Mouse (Mus musculus): ENCODE data around the gene Prr15.

Gene Prr15

DNA sequence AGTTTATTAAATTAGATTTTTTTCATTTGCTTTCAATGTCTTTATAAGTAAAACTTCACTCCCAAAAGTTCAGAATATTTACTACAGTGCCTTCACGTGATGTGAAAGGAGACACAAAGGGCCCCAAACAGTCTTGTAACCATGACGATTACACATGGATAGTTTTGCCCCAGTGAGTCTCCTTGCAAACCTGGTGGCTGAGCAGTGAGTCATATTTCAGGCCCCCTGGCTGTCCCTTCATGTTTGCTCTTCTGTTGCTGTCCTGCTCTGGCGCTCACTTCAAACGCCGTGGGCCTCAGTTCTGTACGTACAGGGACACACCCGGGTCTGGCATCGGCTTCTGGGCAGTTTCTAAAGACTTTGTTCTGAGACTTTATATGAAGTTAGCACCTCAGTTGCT is 6.6 kb downstream of the Prr15 start:
- no peak for DNase-seq

DNA sequence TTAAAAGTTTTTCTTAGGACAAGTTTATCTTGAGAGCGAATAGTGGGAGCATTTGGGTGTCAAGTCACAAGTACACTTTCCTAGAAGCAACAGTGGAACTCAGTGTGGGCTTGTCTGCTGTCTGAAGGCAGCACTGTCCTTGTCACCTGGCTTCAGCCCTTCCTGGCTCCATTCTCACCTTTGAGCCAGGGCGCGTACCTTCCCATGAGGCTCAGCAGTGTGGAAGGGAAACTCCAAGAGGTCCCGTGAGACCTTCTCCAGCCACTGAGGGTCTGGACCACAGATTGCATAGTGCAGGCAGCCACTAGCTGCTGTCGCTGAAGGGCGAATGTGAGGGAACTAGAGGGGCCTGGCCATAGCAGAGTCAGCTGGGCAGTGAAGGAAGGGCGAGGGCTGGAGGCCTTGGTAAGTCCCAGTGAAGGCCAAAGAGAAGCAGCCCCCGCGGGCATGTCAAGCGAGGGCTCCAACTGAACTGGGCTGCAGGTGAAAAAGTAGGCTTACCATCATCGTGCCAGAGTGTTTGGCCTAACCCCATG is 7.5 kb downstream of the Prr15 start:
- peak in 1 of 2 experiments; percentile 36 for DNase-seq

DNA sequence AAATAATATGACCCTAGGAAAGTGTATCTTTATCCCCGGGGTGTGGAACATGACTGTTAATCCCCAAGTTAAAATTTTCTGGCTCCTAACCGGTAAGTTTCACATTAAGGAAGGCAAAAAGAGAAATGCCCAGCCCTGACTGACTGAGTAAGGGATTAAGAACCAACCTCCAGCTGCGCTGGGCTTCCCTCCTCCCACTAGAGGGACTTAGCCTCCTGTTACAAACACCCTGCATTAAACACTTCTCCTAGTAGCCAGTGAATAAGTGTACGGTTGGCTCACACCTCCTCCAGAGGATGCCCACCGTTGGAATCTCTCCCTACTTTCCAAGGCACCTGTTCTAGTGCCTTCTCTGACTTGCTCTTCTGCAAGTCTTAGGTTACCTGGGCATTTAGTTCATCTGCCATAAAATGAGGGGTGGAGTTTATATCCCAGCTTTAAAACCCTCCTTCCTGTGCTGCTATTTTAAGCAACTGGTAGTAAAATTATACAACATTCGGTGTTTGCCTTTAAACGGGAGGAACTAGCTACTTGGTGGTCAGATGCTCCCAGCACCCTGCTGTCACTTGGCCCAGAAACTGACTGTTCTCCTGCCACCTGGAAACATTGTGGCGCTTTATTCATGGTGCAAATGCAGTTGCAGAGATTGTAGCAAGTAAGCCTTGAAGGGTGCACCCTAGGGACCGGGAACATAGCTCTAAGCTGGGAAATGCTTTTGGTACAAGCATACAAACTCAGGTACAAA is 8.2 kb downstream of the Prr15 start:
- peak; percentile 87 to 88 for DNase-seq

DNA sequence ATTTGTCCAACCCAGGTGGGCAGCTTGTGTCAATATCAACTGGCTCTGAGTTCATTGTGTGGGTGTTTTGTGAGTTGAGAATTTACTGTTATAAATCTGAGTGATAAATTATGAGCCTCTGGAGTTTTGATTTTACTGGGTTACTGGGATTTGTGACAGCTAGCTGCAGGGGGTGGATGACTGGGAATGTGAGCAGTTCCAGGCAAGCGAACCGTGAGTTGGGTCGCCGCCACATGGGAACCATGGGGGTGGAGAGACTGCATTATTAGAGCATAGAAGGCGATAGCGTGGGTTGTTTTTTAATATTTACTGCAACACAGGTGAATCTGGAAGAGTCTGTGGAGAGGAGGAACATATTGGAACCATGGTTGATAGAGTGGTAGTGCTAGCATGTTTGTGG is 11.7 kb downstream of the Prr15 start:
- peak; percentile 83 to 89 for DNase-seq

- DNase-seq = no peak
These were observed 15.5 kb downstream of the Prr15 start for GRCm38 (mm10) chr6:54341133-54341532.

DNA sequence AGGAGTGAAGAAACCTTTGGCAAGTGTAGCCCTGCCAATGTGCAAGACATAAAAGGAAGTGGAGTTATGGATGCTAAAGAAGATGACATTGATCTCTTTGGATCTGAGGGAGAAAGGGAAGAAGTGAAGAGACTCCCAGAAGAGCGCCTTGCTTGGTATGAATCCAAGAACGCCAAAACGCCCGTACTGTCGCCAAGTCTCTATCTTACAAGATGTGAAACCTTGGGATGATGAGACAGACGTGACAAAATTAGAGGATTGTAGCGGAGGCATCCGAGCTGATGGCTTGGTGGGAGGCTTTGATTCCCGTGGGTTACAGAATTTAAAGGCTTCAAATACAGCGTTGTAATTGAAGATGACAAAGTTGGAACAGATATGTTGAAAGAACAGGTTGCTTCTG is 16.6 kb downstream of the Prr15 start:
- DNase-seq = no peak

GRCm38 (mm10) chr6:54351860-54352259 is 26.2 kb downstream of the Prr15 start:
- no peak for DNase-seq

DNA sequence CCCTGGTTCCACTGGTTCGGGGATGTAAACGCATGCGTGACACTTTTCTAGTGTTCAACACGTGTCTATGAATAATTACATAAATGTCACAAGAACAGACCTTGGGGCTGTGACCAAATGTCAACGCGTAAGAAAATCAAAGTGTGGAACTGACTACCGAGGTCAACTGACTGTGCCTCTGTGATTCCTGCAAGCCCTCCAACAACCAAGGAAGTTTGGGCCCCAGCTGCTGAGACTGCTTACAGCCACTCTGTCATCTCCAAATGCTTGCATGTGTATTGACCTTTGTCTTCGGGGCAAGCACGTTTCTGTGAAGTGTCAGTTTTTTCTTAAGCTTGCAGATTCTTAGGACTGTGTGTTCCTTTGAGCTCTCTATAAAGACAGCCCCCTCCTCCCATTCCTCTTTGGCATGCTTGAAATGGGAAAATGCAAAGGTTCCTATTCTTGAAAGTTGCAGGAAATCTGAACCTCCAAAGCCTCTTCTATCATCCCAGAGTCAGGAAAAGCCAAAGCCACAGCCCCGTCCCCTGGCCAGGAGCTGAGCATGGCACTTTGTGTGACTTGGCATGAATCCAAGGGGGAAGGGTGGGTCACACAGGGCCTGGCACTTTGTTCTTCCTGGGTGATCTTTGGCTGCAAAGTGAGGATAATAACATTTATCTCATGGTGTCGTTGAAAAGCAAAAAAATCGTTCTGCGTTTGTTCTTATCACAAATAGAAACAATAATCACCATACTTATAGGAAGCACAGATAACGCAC is 27.5 kb downstream of the Prr15 start:
- DNase-seq = no peak

DNA sequence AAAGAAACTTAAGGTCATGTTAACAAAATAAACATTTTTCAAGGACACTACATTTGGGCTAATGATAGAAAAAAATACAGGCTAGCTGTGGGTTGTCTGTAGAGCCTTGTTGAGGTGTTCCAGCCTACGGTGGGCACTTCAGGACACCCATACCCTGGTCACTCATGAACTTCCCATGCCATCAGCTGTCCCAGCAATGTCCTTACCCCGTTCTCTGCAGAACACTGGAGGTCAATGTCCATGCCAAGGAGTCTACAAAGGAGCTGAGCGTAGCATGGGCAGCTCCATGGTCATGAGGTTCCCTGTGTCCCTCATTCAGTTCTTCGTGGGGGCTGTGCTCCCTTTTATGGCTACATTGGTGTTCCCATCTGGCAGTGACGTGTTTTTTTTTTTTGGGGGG is 28.1 kb downstream of the Prr15 start:
- no peak for DNase-seq

- no peak for DNase-seq
These were observed 30.0 kb downstream of the Prr15 start for GRCm38 (mm10) chr6:54355626-54356025.

DNA sequence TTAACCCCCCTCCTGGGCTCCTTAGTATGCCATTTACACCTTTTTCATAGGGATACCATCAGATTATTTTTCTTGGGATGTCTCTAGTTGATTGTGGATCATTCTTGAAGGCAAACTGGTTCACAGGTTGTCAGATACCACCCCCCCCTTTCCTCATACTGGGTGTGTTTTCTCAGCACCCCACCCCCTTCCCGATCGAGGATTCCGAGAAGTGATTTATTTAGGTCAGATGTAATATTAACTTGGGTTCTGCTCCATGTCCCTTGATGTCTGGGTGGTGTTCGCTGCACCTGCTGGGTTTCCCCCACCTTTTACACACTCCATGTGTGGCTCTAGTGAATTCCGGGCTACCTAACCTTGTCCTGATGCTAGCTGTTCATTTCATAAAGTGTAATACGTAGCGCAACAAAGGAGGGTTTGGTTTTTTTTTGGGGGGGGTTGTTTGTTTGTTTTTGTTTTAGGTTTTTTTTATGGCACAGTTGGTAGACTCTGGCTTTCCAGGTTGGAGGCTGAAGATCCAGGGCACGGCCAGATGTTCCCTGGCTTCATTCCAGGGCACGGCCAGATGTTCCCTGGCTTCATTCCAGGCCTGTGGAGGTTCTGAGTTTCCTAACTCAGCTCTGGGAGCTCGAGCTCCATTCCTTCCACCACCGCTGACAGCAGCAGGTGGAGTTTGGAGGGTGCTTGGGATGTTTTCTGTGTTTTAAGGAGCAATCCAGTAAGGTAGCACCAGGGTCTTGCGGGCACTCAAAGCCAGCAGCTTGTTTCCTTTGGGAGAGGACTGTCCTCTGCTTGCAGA is 37.1 kb downstream of the Prr15 start:
- no peak for DNase-seq

DNA sequence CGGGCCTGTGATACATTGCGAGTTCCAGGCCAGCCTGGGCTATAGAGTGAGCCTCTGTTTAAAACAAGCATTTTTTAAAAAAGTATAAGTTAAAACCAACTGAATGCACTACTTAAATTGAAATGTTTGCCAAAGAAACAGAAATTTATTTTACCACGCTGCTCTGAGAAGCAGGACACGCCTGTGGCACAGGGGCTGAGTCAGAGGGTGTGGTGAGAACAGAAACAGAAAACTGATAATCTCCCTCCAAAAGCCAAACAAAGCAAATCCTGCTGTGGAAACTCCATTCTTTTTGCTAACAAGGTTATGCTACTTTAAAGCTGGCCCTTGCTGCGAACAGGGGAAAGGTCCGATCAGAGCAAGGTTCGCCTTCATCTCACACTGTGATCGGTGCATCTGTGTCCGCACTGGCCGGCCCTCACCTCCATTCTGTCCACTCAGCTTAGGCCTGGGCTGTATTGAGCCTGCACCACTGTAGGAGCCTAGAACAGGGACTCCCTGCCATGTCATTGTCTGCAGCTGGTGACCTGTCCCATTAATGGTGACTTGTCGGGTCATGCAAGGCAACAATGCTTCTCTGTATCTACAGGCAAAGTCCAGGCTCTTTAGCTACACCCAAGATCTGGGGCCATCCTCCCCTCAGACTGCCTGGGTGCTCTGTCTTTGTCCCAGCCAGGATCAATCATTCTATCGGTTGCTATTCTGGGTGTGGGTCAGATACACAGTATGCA is 38.9 kb downstream of the Prr15 start:
- DNase-seq = no peak

DNA sequence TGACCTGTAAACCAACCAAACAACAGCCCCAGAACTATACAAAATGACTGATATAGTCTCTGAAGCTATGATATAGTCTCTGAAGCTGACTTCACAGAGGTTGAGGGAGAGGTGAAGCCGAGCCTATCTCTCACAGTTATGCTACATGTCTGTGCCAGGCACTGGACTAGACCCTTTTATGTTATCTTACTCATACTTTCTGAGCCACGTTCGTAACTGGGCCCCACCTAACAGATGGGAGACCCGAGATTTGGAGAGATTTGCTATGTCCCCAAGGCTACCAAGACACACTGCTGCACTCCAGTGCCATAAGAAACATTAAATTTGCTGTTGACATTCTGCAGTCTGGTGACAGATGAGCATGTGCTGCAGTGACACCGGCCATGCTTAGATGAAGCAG is 41.0 kb downstream of the Prr15 start:
- no peak for DNase-seq

DNA sequence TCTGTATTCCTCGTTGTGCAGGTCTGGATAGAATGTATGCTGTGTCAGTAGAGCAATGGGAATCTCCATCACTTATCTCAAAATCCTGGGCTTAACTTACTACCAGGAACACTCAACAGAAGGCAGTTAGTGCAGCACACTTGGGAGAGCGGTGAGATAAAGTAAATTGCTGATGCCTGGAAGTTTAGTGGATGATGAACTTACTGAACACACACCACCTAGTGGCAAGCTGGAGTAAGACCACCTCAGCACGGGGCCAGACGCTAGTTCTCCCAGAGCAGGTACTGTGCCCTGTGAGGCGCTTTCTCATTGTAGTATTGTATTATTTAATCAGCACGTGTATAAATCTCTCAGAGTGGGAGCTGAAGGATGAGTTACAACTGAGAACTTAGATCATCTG is 42.4 kb downstream of the Prr15 start:
- DNase-seq = peak; percentile 64 to 75

GRCm38 (mm10) chr6:54369913-54370542 is 44.4 kb downstream of the Prr15 start:
- DNase-seq = no peak

GRCm38 (mm10) chr6:54371874-54372273 is 46.2 kb downstream of the Prr15 start:
- no peak for DNase-seq

GRCm38 (mm10) chr6:54379356-54379755 is 53.7 kb downstream of the Prr15 start:
- DNase-seq = no peak
